Mouse (Mus musculus): ENCODE data around the gene Mthfsd.

- TF ChIP-seq TCF12 (IDR thresholded peaks at IDR 0.05; ENCODE audit: low read depth, low read length) (no peak), CTCF (conservative IDR thresholded peaks at IDR 0.05 in 1 of 2, IDR thresholded peaks at IDR 0.05 in 1 of 2; ENCODE audit: low read depth in 2 of 2, low read length in 2 of 2) (no peak), E2F4 (IDR thresholded peaks at IDR 0.05; ENCODE audit: insufficient replicate concordance, low read depth, low read length) (no peak), POLR2AphosphoS2 (IDR thresholded peaks at IDR 0.05; ENCODE audit: low read depth, low read length) (no peak), KAT2A (IDR thresholded peaks at IDR 0.05; ENCODE audit: insufficient replicate concordance, low read length) (no peak), EP300 (IDR thresholded peaks at IDR 0.05; ENCODE audit: low read length) (no peak), MYC (IDR thresholded peaks at IDR 0.05; ENCODE audit: low read depth, low read length) (no peak), POLR2A (IDR thresholded peaks at IDR 0.05; ENCODE audit: low read depth, low read length) (no peak), ZKSCAN1 (IDR thresholded peaks at IDR 0.05; ENCODE audit: borderline replicate concordance, low read depth, low read length) (no peak), USF1 (IDR thresholded peaks at IDR 0.05; ENCODE audit: low read depth, low read length) (no peak), MXI1 (IDR thresholded peaks at IDR 0.05; ENCODE audit: low read depth, low read length) (no peak)
These were observed 24.9 kb downstream of the Mthfsd start for GRCm38 (mm10) chr8:121083093-121083935.
